Mouse (Mus musculus) left cerebral cortex, postnatal 36 days (tissue): ENCODE results near the gene Ptpn4. TPM values are rescaled to one million over a fixed set of nuclear protein-coding genes. Genes with fewer than 3 reads are reported as not detected.

ENCODE experiments used
- DNase-seq, 2 experiments: peaks; one replicate each; pipeline ENCODE4 v3.0.0; 2021 to 2022; ENCODE audit warnings: low spot score in 2 of 2, mixed read lengths in 1 of 2
- intact Hi-C: fragments of 180-260 bp; cut with DNase I; formaldehyde crosslinking; loops from one replicate; pipeline ENCODE4 v1.15.1; 2025
- total RNA-seq, 2 experiments: library from RNA; stranded (reverse); gene quantifications; 2 replicates each; pipeline ENCODE4 v1.2.3; 2021

Ptpn4 gene
- total RNA-seq, 2 experiments from 2014 or later: 86.5 to 88.3 TPM

- DNase-seq: no peak
- intact Hi-C loops: no loop called here
Measured at GRCm38 (mm10) chr1:119650386-119650785, 187.0 kb downstream of the Ptpn4 start.

- intact Hi-C loops: loop anchor here (10.0 kb wide), 1 partner anchor 195 kb away; no protein-coding TSS in a partner anchor
- no peak for DNase-seq
Measured at GRCm38 (mm10) chr1:119649627-119650026, 187.8 kb downstream of the Ptpn4 start.

GRCm38 (mm10) chr1:119648205-119649111, 189.0 kb downstream of the Ptpn4 start, which contains the start of gene Epb41l5:
Gene Epb41l5, minus strand, starts transcription at chr1:119649000.
- DNase-seq: peak; percentile 63 to 67
- intact Hi-C loops: loop anchor here (10.0 kb wide), 1 partner anchor 194 kb away; no protein-coding TSS in a partner anchor

GRCm38 (mm10) chr1:119646356-119646755, 191.1 kb downstream of the Ptpn4 start:
- intact Hi-C loops: loop anchor here (10.0 kb wide), 1 partner anchor 192 kb away; no protein-coding TSS in a partner anchor
- no peak for DNase-seq

- DNase-seq: no peak
- intact Hi-C loops: loop anchor here (10.0 kb wide), 1 partner anchor 188 kb away; no protein-coding TSS in a partner anchor
Measured at GRCm38 (mm10) chr1:119642367-119642766, 195.0 kb downstream of the Ptpn4 start.

- DNase-seq: no peak
- intact Hi-C loops: loop anchor here (10.0 kb wide), 1 partner anchor 186 kb away; no protein-coding TSS in a partner anchor
Measured at GRCm38 (mm10) chr1:119641090-119641812, 196.2 kb downstream of the Ptpn4 start.

GRCm38 (mm10) chr1:119640006-119640405, 197.4 kb downstream of the Ptpn4 start:
- DNase-seq: no peak
- intact Hi-C loops: loop anchor here (10.0 kb wide), 1 partner anchor 185 kb away; no protein-coding TSS in a partner anchor

- intact Hi-C loops: no loop called here
- DNase-seq: no peak
Measured at GRCm38 (mm10) chr1:119637188-119638023, 200.0 kb downstream of the Ptpn4 start.

- intact Hi-C loops: no loop called here
- no peak for DNase-seq
Measured at GRCm38 (mm10) chr1:119634746-119635145, 202.7 kb downstream of the Ptpn4 start.

GRCm38 (mm10) chr1:119630428-119630827, 207.0 kb downstream of the Ptpn4 start:
- intact Hi-C loops: no loop called here
- DNase-seq: no peak

- intact Hi-C loops: no loop called here
- DNase-seq: no peak
Measured at GRCm38 (mm10) chr1:119626837-119627236, 210.6 kb downstream of the Ptpn4 start.

GRCm38 (mm10) chr1:119624444-119624843, 213.0 kb downstream of the Ptpn4 start:
- DNase-seq: no peak
- intact Hi-C loops: no loop called here

- peak; percentile 26 to 43 for DNase-seq
- intact Hi-C loops: no loop called here
Measured at GRCm38 (mm10) chr1:119605396-119605795, 232.0 kb downstream of the Ptpn4 start.

Other genes starting within 250 kb of the Ptpn4 start
- 1 to 10 TPM; 5.6 to 6.3 TPM for gene Epb41l5, start 188.6 kb downstream of the Ptpn4 start, total RNA-seq
- gene Tmem177, start 75.6 kb upstream of the Ptpn4 start, total RNA-seq: 1 to 10 TPM; 6.9 to 7.1 TPM
- 1 to 10 TPM in 1 of 2 experiments, under 1 TPM in 1; 0.20 to 1.0 TPM for gene Cfap221, start 159.6 kb upstream of the Ptpn4 start, total RNA-seq
- under 1 TPM; 0.35 to 0.43 TPM for gene Sctr, start 169.3 kb upstream of the Ptpn4 start, total RNA-seq
- 1 to 10 TPM; 1.1 TPM for gene Tmem37, start 236.5 kb upstream of the Ptpn4 start, total RNA-seq